Mouse (Mus musculus) liver, embryonic 14.5 days (tissue): Measurements from ENCODE around the gene Gm13101.
"Not testable (repeated sequence)": the region's sequence is repeated elsewhere in the genome, so short reads cannot be mapped to it uniquely, and the experiment has no call there.

ENCODE experiments used
- CTCF ChIP-seq: IDR thresholded peaks from 2 replicates; pipeline ENCODE4 v1.5.1; 2016; ENCODE audit warnings: antibody characterized with exemption, low read depth, control low read depth
- EP300 ChIP-seq: IDR thresholded peaks from 2 replicates; pipeline ENCODE4 v1.6.1; 2016; ENCODE audit warnings: antibody characterized with exemption, low read depth

DNA sequence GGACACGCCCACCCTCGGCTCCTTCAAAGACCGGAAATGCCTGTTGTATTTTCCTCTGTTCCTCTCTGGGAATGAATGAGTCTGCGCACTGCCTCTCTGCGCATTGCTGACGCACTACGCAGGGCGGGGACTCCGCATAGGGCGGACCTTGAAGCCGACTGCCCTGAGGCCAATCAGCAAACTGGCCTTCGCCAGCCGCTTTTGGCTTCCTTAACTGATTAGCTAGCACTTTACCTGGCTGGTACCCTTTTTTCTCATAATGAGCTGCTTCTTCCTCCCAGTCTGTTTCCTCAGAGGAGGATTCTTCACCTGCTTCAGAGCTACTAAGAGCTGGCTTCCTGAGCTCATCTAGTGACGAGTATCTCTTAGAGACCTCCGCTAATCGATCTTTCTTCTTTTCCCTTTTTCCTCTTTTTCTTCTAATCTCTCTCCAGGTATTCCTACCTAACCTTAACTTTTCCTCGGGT, 20.8 kb upstream of the Gm13101 start:
- TF ChIP-seq CTCF, EP300: not testable (repeated sequence)
